Mouse (Mus musculus) MEL (cell line): Measurements from ENCODE around the gene Plek. TPM values are rescaled to one million over a fixed set of nuclear protein-coding genes. Genes with fewer than 3 reads are reported as not detected.

Experiments
- DNase-seq: peaks from one replicate; pipeline ENCODE4 v3.0.0; 2011; ENCODE audit warnings: low read depth, low spot score
- H3K27ac ChIP-seq: 2 replicates; pipeline ENCODE4 v1.5.1; 2012; ENCODE audit warnings: low read depth, mild to moderate bottlenecking, control low read depth, low read length, moderate library complexity; ENCODE audit not compliant: control insufficient read depth
- H3K27me3 ChIP-seq, 2 experiments: fragments of 150-350 bp in 1 of 2; sonication (generic) in 1 of 2; 2 replicates each; pipeline ENCODE4 v1.6.1; 2012; ENCODE audit warnings: low read length in 2 of 2, mild to moderate bottlenecking in 2 of 2, improper control_type of control experiment in 1 of 2, moderate library complexity in 1 of 2; ENCODE audit not compliant: insufficient read depth in 2 of 2, control insufficient read depth in 1 of 2
- H3K36me3 ChIP-seq, 2 experiments: 2 replicates each; pipeline ENCODE4 v1.6.1; 2012 to 2014; ENCODE audit warnings: low read length in 2 of 2, improper control_type of control experiment in 1 of 2, inconsistent platforms in 1 of 2, mild to moderate bottlenecking in 1 of 2; ENCODE audit not compliant: insufficient read depth in 2 of 2, control insufficient read depth in 1 of 2
- H3K4me1 ChIP-seq, 2 experiments: fragments of 150-350 bp in 1 of 2; sonication (generic) in 1 of 2; 2 replicates each; pipeline ENCODE4 v1.6.1; 2012; ENCODE audit warnings: low read length in 2 of 2, improper control_type of control experiment in 1 of 2, mild to moderate bottlenecking in 1 of 2; ENCODE audit not compliant: insufficient read depth in 2 of 2, control insufficient read depth in 1 of 2
- H3K4me3 ChIP-seq, 2 experiments: fragments of 150-350 bp in 1 of 2; sonication (generic) in 1 of 2; 2 replicates each; pipeline ENCODE4 v1.5.1; 2012; ENCODE audit warnings: low read depth in 2 of 2, low read length in 2 of 2, mild to moderate bottlenecking in 2 of 2, moderate library complexity in 2 of 2, control low read depth in 1 of 2, improper control_type of control experiment in 1 of 2; ENCODE audit not compliant: control insufficient read depth in 1 of 2, insufficient read depth in 1 of 2
- H3K79me2 ChIP-seq: 2 replicates; pipeline ENCODE4 v1.6.1; 2012; ENCODE audit warnings: mild to moderate bottlenecking, low read length, moderate library complexity; ENCODE audit not compliant: control insufficient read depth, poor library complexity, insufficient read depth
- H3K9ac ChIP-seq: 2 replicates; pipeline ENCODE4 v1.6.1; 2012; ENCODE audit warnings: low read depth, mild to moderate bottlenecking, control low read depth, low read length, moderate library complexity; ENCODE audit not compliant: control insufficient read depth, poor library complexity, severe bottlenecking
- H3K9me3 ChIP-seq: fragments of 150-350 bp; sonication (generic); replicated peaks from 2 replicates; pipeline ENCODE4 v1.6.1; 2012; ENCODE audit warnings: mild to moderate bottlenecking, low read length, improper control_type of control experiment, moderate library complexity; ENCODE audit not compliant: insufficient read depth
- BHLHE40 ChIP-seq: IDR thresholded peaks from 2 replicates; pipeline ENCODE4 v1.6.1; 2012; ENCODE audit warnings: low read depth, mild to moderate bottlenecking, inconsistent platforms, low read length, improper control_type of control experiment, borderline replicate concordance
- CHD2 ChIP-seq: IDR thresholded peaks from 2 replicates; pipeline ENCODE4 v1.6.1; 2011; ENCODE audit warnings: low read length, improper control_type of control experiment
- CTCF ChIP-seq, 3 experiments: IDR thresholded peaks in 2 of 3; conservative IDR thresholded peaks in 1 of 3; 2 replicates each; pipeline ENCODE4 v1.5.1; 2011 to 2012; ENCODE audit warnings: low read length in 3 of 3, low read depth in 2 of 3, mild to moderate bottlenecking in 2 of 3, improper control_type of control experiment in 1 of 3, inconsistent platforms in 1 of 3, mixed read lengths in 1 of 3, moderate library complexity in 1 of 3; ENCODE audit not compliant: control insufficient read depth in 1 of 3, insufficient read depth in 1 of 3, poor library complexity in 1 of 3, severe bottlenecking in 1 of 3
- ELF1 ChIP-seq: IDR thresholded peaks from 2 replicates; pipeline ENCODE4 v1.6.1; 2014; ENCODE audit warnings: low read depth, mild to moderate bottlenecking, inconsistent platforms, low read length, improper control_type of control experiment, moderate library complexity
- ETS1 ChIP-seq: IDR thresholded peaks from 2 replicates; pipeline ENCODE4 v1.6.1; 2012; ENCODE audit warnings: low read depth, mild to moderate bottlenecking, inconsistent platforms, low read length, improper control_type of control experiment, moderate library complexity
- GABPA ChIP-seq: IDR thresholded peaks from 2 replicates; pipeline ENCODE4 v1.6.1; 2012; ENCODE audit warnings: low read depth, mild to moderate bottlenecking, inconsistent platforms, low read length, improper control_type of control experiment, moderate library complexity
- MAFK ChIP-seq: IDR thresholded peaks from 2 replicates; pipeline ENCODE4 v1.6.1; 2011; ENCODE audit warnings: low read depth, mild to moderate bottlenecking, low read length, improper control_type of control experiment, borderline replicate concordance
- MAX ChIP-seq: IDR thresholded peaks from 2 replicates; pipeline ENCODE4 v1.6.1; 2011; ENCODE audit warnings: low read length, improper control_type of control experiment
- MAZ ChIP-seq: IDR thresholded peaks from 2 replicates; pipeline ENCODE4 v1.6.1; 2012; ENCODE audit warnings: low read depth, mild to moderate bottlenecking, inconsistent platforms, low read length, improper control_type of control experiment
- MEF2A ChIP-seq: IDR thresholded peaks from 2 replicates; pipeline ENCODE4 v1.6.1; 2014; ENCODE audit warnings: low read depth, mild to moderate bottlenecking, inconsistent platforms, low read length, improper control_type of control experiment; ENCODE audit not compliant: poor library complexity, insufficient replicate concordance, severe bottlenecking; ENCODE audit errors: extremely low read depth
- NELFE ChIP-seq: IDR thresholded peaks from 2 replicates; pipeline ENCODE4 v1.6.1; 2011; ENCODE audit warnings: low read depth, low read length, improper control_type of control experiment
- NRF1 ChIP-seq: IDR thresholded peaks from 2 replicates; pipeline ENCODE4 v1.6.1; 2014; ENCODE audit warnings: low read depth, mild to moderate bottlenecking, inconsistent platforms, low read length, improper control_type of control experiment, moderate library complexity; ENCODE audit not compliant: poor library complexity, insufficient read depth, severe bottlenecking
- POLR2A ChIP-seq, 2 experiments: IDR thresholded peaks; 2 replicates each; pipeline ENCODE4 v1.6.1; 2011 to 2012; ENCODE audit warnings: low read length in 2 of 2, mild to moderate bottlenecking in 2 of 2, control low read depth in 1 of 2, improper control_type of control experiment in 1 of 2, low read depth in 1 of 2, moderate library complexity in 1 of 2; ENCODE audit not compliant: control insufficient read depth in 1 of 2, insufficient read depth in 1 of 2, poor library complexity in 1 of 2
- POLR2AphosphoS5 ChIP-seq: IDR thresholded peaks from 2 replicates; pipeline ENCODE4 v1.6.1; 2012; ENCODE audit warnings: low read depth, borderline replicate concordance, mild to moderate bottlenecking, inconsistent platforms, low read length, moderate library complexity, mixed read lengths
- RAD21 ChIP-seq: IDR thresholded peaks from 2 replicates; pipeline ENCODE4 v1.6.1; 2011; ENCODE audit warnings: mild to moderate bottlenecking, low read depth, low read length, improper control_type of control experiment
- UBTF ChIP-seq: IDR thresholded peaks from 2 replicates; pipeline ENCODE4 v1.6.1; 2012; ENCODE audit warnings: low read depth, mild to moderate bottlenecking, inconsistent platforms, low read length, improper control_type of control experiment, moderate library complexity, borderline replicate concordance; ENCODE audit not compliant: insufficient read depth
- USF2 ChIP-seq, 2 experiments: IDR thresholded peaks; 2 replicates each; pipeline ENCODE4 v1.6.1; 2011 to 2012; ENCODE audit warnings: improper control_type of control experiment in 2 of 2, low read length in 2 of 2, borderline replicate concordance in 1 of 2, inconsistent platforms in 1 of 2, low read depth in 1 of 2, mild to moderate bottlenecking in 1 of 2; ENCODE audit not compliant: insufficient read depth in 1 of 2
- ZC3H11A ChIP-seq: IDR thresholded peaks from 2 replicates; pipeline ENCODE4 v1.6.1; 2012; ENCODE audit warnings: low read depth, mild to moderate bottlenecking, inconsistent platforms, low read length, improper control_type of control experiment
- ZNF384 ChIP-seq: IDR thresholded peaks from 2 replicates; pipeline ENCODE4 v1.6.1; 2012; ENCODE audit warnings: low read depth, mild to moderate bottlenecking, inconsistent platforms, low read length, improper control_type of control experiment
- polyA plus RNA-seq, 2 experiments: library from polyadenylated mRNA; stranded (reverse) in 1 of 2; unstranded in 1 of 2; fragments of >175 nt in 1 of 2; fragments of >200 nt in 1 of 2; gene quantifications; 2 replicates each; pipeline versions ENCODE4 v1.2.1 to v1.2.4; 2012; ENCODE audit warnings: low replicate concordance in 2 of 2, low read depth in 1 of 2; ENCODE audit not compliant: insufficient read length in 2 of 2, insufficient read depth in 1 of 2, missing spikeins in 1 of 2
- total RNA-seq: library from RNA; depleted of rRNA; stranded (reverse); fragments of 300-350 nt; gene quantifications from 2 replicates; pipeline ENCODE4 v1.2.3, GENCODE M21; 2012; rRNA removed

The Plek gene
- total RNA-seq (51.5 and 98.6 TPM in 2 replicates), polyA plus RNA-seq (100 to 1,000 TPM in 1 of 2 experiments, 10 to 100 TPM in 1; 76.7 to 357 TPM)

DNA sequence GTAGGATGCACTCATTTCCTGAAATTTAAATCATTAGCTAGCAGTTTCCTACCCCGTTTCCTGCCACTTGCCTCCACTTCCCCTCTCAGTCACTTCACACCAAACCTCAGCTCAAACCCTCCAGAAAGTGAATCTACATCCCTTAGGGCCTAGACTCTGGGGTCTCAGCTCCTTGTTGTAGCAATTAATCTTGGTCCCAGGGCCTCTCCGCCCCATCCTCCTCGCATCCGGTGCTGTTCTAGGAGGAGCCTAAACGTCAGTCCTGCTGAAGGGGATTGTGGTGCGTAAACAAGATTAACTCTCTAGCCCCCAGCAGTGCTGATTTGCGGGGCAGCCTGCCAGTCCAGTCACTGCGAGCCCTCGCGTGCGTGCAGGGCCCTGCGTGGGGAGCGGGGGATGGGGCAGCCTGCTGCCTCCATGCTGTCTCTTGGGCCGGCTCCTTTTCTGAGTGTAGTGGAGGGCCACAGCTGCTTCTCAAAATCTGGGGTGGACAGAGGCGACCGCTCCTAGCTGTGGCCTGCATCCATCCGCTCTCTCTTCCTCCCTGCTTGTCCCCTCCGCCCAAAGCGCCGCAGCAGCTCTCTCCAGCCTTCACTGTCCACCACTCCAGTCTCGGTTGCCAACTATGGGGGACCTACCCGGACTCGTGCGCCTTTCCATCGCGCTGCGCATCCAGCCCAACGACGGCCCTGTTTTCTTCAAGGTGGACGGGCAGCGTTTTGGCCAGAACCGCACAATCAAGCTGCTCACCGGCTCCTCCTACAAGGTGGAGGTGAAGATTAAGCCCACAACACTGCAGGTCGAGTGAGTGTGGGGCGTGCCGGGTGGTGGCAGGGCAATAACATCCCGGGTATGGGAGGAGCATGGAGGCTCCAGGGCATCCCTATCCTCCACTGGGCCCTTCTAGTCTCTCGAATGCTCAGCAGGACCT is at the start of gene Plek, which contains the start of gene Cnrip1:
Gene Plek, minus strand, starts transcription at position 837 of the 931 bp plus-strand sequence.
Gene Cnrip1, plus strand, starts transcription at position 42 of the 931 bp plus-strand sequence.
- TF ChIP-seq BHLHE40 (no peak), MAX (no peak), ETS1 (no peak), NELFE (no peak), ZC3H11A (no peak), MEF2A (no peak), POLR2AphosphoS5 (no peak), CHD2 (no peak), NRF1 (no peak), GABPA (no peak), ZNF384 (no peak), MAZ (no peak), MAFK (no peak), UBTF (no peak), RAD21 (no peak), ELF1 (no peak), POLR2A (IDR thresholded peaks at IDR 0.05; ENCODE audit: control insufficient read depth in 1 of 2, insufficient read depth in 1 of 2, low read depth in 1 of 2, low read length in 2 of 2, poor library complexity in 1 of 2) (no peak), CTCF (IDR thresholded peaks at IDR 0.05 in 2 of 3, conservative IDR thresholded peaks at IDR 0.05 in 1 of 3; ENCODE audit: control insufficient read depth in 1 of 3, insufficient read depth in 1 of 3, low read depth in 2 of 3, low read length in 3 of 3, poor library complexity in 1 of 3, severe bottlenecking in 1 of 3) (no peak), USF2 (IDR thresholded peaks at IDR 0.05; ENCODE audit: borderline replicate concordance in 1 of 2, insufficient read depth in 1 of 2, low read depth in 1 of 2, low read length in 2 of 2) (no peak)
- no peak within 1 kb of the TSS for H3K9ac ChIP-seq

More for the DNA sequence above, at the start of gene Plek, which contains the start of gene Cnrip1:
- H3K36me3 ChIP-seq = no peaks in the 10 kb centered on the region
- DNase-seq = no peak
- H3K4me1 ChIP-seq = no peaks in the 10 kb centered on the region
- no peaks in the 10 kb centered on the region for H3K79me2 ChIP-seq
- no peak within 1 kb of the TSS for H3K27ac ChIP-seq
- no peaks in the 10 kb centered on the region for H3K9me3 ChIP-seq
- no peak within 1 kb of the TSS for H3K4me3 ChIP-seq
- peaks cover 3 to 4% of the 10 kb centered on the region in 2 experiments; a peak in 3 of 4 replicates for H3K27me3 ChIP-seq
